Mouse (Mus musculus): ENCODE measurements at regions not wholly inside any gene's neighbourhood (a gene's known extent, or its start where the extent isn't known, plus 50 kb on each side); places are given as distances from the start of the nearest gene placed in this dataset.

GRCm38 (mm10) chr2:34111286-34111685 lies 223.5 kb upstream of the Mvb12b start:
- TF ChIP-seq POLR2AphosphoS5 (IDR thresholded peaks at IDR 0.05; ENCODE audit: insufficient replicate concordance, low read depth, low read length) (no peak), GATA2 (IDR thresholded peaks at IDR 0.05; ENCODE audit: borderline replicate concordance, low read depth, low read length) (no peak), TAL1 (conservative IDR thresholded peaks at IDR 0.05; ENCODE audit: low read depth, low read length) (no peak), CTCF (IDR thresholded peaks at IDR 0.05; ENCODE audit: low read depth, low read length) (no peak), GATA1 (IDR thresholded peaks at IDR 0.05; ENCODE audit: borderline replicate concordance, low read length) (no peak)
- H3K9me3 ChIP-seq (replicated peaks) = no peaks in the 10 kb centered on the region
- ATAC-seq (ENCODE audit: extremely low read depth, insufficient number of reproducible peaks, low FRiP score, poor library complexity, severe bottlenecking) (no peak), DNase-seq (ENCODE audit: low spot score) (no peak)
- H3K4me3 ChIP-seq (ENCODE audit: low read depth, low read length) = no peak overlapping the region
- H3K27me3 ChIP-seq (ENCODE audit: insufficient read depth, low read length) = peaks cover 2% of the 10 kb centered on the region; the same call in 1 of the 2 replicates
- H3K4me1 ChIP-seq (ENCODE audit: insufficient read depth, low read depth, low read length) = no peaks in the 10 kb centered on the region
- H3K36me3 ChIP-seq (replicated peaks) = no peaks in the 10 kb centered on the region

- no peak for ATAC-seq (ENCODE audit: extremely low read depth, insufficient number of reproducible peaks, low FRiP score, poor library complexity, severe bottlenecking)
- Histone ChIP-seq H3K9me3 (replicated peaks) (no peaks in the 10 kb centered on the region), H3K27me3 (ENCODE audit: insufficient read depth, low read length) (peaks cover under 1% of the 10 kb centered on the region; the same call in 1 of the 2 replicates), H3K4me3 (ENCODE audit: low read depth, low read length) (no peak overlapping the region), H3K4me1 (ENCODE audit: insufficient read depth, low read depth, low read length) (no peaks in the 10 kb centered on the region), H3K36me3 (replicated peaks) (no peaks in the 10 kb centered on the region)
- DNase-seq (ENCODE audit: low spot score) = no peak
- TF ChIP-seq TAL1 (conservative IDR thresholded peaks at IDR 0.05; ENCODE audit: low read depth, low read length) (no peak), POLR2AphosphoS5 (IDR thresholded peaks at IDR 0.05; ENCODE audit: insufficient replicate concordance, low read depth, low read length) (no peak), GATA2 (IDR thresholded peaks at IDR 0.05; ENCODE audit: borderline replicate concordance, low read depth, low read length) (no peak), CTCF (IDR thresholded peaks at IDR 0.05; ENCODE audit: low read depth, low read length) (no peak), GATA1 (IDR thresholded peaks at IDR 0.05; ENCODE audit: borderline replicate concordance, low read length) (no peak)
Measured at GRCm38 (mm10) chr2:34110582-34110981, 222.8 kb upstream of the Mvb12b start.

GRCm38 (mm10) chr2:34107566-34108303 lies 220.0 kb upstream of the Mvb12b start:
- no peaks in the 10 kb centered on the region for H3K9me3 ChIP-seq (replicated peaks)
- ATAC-seq (ENCODE audit: extremely low read depth, insufficient number of reproducible peaks, low FRiP score, poor library complexity, severe bottlenecking) (no peak), DNase-seq (ENCODE audit: low spot score) (no peak)
- peaks cover 5% of the 10 kb centered on the region; the same call in 1 of the 2 replicates for H3K27me3 ChIP-seq (ENCODE audit: insufficient read depth, low read length)
- H3K4me3 ChIP-seq (ENCODE audit: low read depth, low read length) = no peak overlapping the region
- no peaks in the 10 kb centered on the region for H3K36me3 ChIP-seq (replicated peaks)
- no peak for TF ChIP-seq POLR2AphosphoS5 (IDR thresholded peaks at IDR 0.05; ENCODE audit: insufficient replicate concordance, low read depth, low read length)
- TF ChIP-seq GATA1 (IDR thresholded peaks at IDR 0.05; ENCODE audit: borderline replicate concordance, low read length) = no peak
- no peak for TF ChIP-seq GATA2 (IDR thresholded peaks at IDR 0.05; ENCODE audit: borderline replicate concordance, low read depth, low read length)
- H3K4me1 ChIP-seq (ENCODE audit: insufficient read depth, low read depth, low read length) = no peaks in the 10 kb centered on the region

GRCm38 (mm10) chr2:34106837-34107565 lies 219.3 kb upstream of the Mvb12b start:
- no peak overlapping the region for H3K4me3 ChIP-seq (ENCODE audit: low read depth, low read length)
- H3K9me3 ChIP-seq (replicated peaks) = no peaks in the 10 kb centered on the region
- no peak for ATAC-seq (ENCODE audit: extremely low read depth, insufficient number of reproducible peaks, low FRiP score, poor library complexity, severe bottlenecking)
- TF ChIP-seq GATA1 (IDR thresholded peaks at IDR 0.05; ENCODE audit: borderline replicate concordance, low read length) = no peak
- no peak for TF ChIP-seq TAL1 (conservative IDR thresholded peaks at IDR 0.05; ENCODE audit: low read depth, low read length)
- TF ChIP-seq POLR2AphosphoS5 (IDR thresholded peaks at IDR 0.05; ENCODE audit: insufficient replicate concordance, low read depth, low read length) = no peak
- no peak for TF ChIP-seq GATA2 (IDR thresholded peaks at IDR 0.05; ENCODE audit: borderline replicate concordance, low read depth, low read length)
- no peak for TF ChIP-seq CTCF (IDR thresholded peaks at IDR 0.05; ENCODE audit: low read depth, low read length)
- no peak for DNase-seq (ENCODE audit: low spot score)
- H3K27me3 ChIP-seq (ENCODE audit: insufficient read depth, low read length) = peaks cover 5% of the 10 kb centered on the region; the same call in 1 of the 2 replicates
- H3K36me3 ChIP-seq (replicated peaks) = no peaks in the 10 kb centered on the region
- H3K4me1 ChIP-seq (ENCODE audit: insufficient read depth, low read depth, low read length) = no peaks in the 10 kb centered on the region

- no peaks in the 10 kb centered on the region for H3K36me3 ChIP-seq (replicated peaks)
- ATAC-seq (ENCODE audit: extremely low read depth, insufficient number of reproducible peaks, low FRiP score, poor library complexity, severe bottlenecking) = no peak
- H3K4me3 ChIP-seq (ENCODE audit: low read depth, low read length) = no peak overlapping the region
- H3K27me3 ChIP-seq (ENCODE audit: insufficient read depth, low read length) = peaks cover 5% of the 10 kb centered on the region; the same call in 1 of the 2 replicates
- no peaks in the 10 kb centered on the region for H3K9me3 ChIP-seq (replicated peaks)
- no peaks in the 10 kb centered on the region for H3K4me1 ChIP-seq (ENCODE audit: insufficient read depth, low read depth, low read length)
- TF ChIP-seq TAL1 (conservative IDR thresholded peaks at IDR 0.05; ENCODE audit: low read depth, low read length) (no peak), GATA1 (IDR thresholded peaks at IDR 0.05; ENCODE audit: borderline replicate concordance, low read length) (no peak), GATA2 (IDR thresholded peaks at IDR 0.05; ENCODE audit: borderline replicate concordance, low read depth, low read length) (no peak), CTCF (IDR thresholded peaks at IDR 0.05; ENCODE audit: low read depth, low read length) (no peak), POLR2AphosphoS5 (IDR thresholded peaks at IDR 0.05; ENCODE audit: insufficient replicate concordance, low read depth, low read length) (no peak)
- no peak for DNase-seq (ENCODE audit: low spot score)
Measured at GRCm38 (mm10) chr2:34106245-34106644, 218.5 kb upstream of the Mvb12b start.
